Mouse (Mus musculus): ENCODE results near the gene Dst. TPM values are rescaled to one million over a fixed set of nuclear protein-coding genes. Genes with fewer than 3 reads are reported as not detected.
A peak's percentile ranks its signal among the peaks of the same experiment; 100 is the strongest.

The Dst gene
- total and polyA plus RNA-seq, 3 experiments, result 66.7 to 404 (median 334) TPM

GRCm38 (mm10) chr1:34056658-34057057, 148.6 kb downstream of the Dst start:
- peak in 1 of 2 experiments; percentile 10 for DNase-seq
- peaks cover 12% of the 10 kb centered on the region for H3K36me3 ChIP-seq (ENCODE audit: control insufficient read depth, insufficient read depth, low read length)
- H3K4me3 ChIP-seq, result no peak overlapping the region
- H3K27me3 ChIP-seq (ENCODE audit: control insufficient read depth, insufficient read depth, low read length), result no peaks in the 10 kb centered on the region
- TF ChIP-seq POLR2A (IDR thresholded peaks at IDR 0.05; ENCODE audit: insufficient read depth, low read depth, low read length) (no peak), CTCF (IDR thresholded peaks at IDR 0.05) (no peak), EP300 (IDR thresholded peaks at IDR 0.05; ENCODE audit: insufficient read depth, low read depth, low read length) (no peak)
- intact Hi-C loops (cut with DNase I), result no loop called here
- H3K9ac ChIP-seq (ENCODE audit: low read depth, low read length), result no peak overlapping the region
- H3K4me1 ChIP-seq (ENCODE audit: control insufficient read depth, insufficient read depth, low read length), result peaks cover 21% of the 10 kb centered on the region
- H3K27ac ChIP-seq, result no peak overlapping the region
- H3K79me2 ChIP-seq (replicated peaks; ENCODE audit: control insufficient read depth, insufficient read depth, low read length), result peaks cover 12% of the 10 kb centered on the region
- WGBS, result 87% methylated on average over 14 of the region's 14 CpGs

GRCm38 (mm10) chr1:34059231-34059630, 151.2 kb downstream of the Dst start:
- no peak for TF ChIP-seq EP300 (IDR thresholded peaks at IDR 0.05; ENCODE audit: insufficient read depth, low read depth, low read length)
- no peak for TF ChIP-seq CTCF (IDR thresholded peaks at IDR 0.05)
- TF ChIP-seq POLR2A (IDR thresholded peaks at IDR 0.05; ENCODE audit: insufficient read depth, low read depth, low read length), result no peak
- Histone ChIP-seq H3K4me1 (ENCODE audit: control insufficient read depth, insufficient read depth, low read length) (peaks cover 13% of the 10 kb centered on the region), H3K79me2 (replicated peaks; ENCODE audit: control insufficient read depth, insufficient read depth, low read length) (peaks cover 12% of the 10 kb centered on the region), H3K27me3 (ENCODE audit: control insufficient read depth, insufficient read depth, low read length) (no peaks in the 10 kb centered on the region), H3K9ac (ENCODE audit: low read depth, low read length) (no peak overlapping the region), H3K4me3 (no peak overlapping the region), H3K27ac (no peak overlapping the region), H3K36me3 (ENCODE audit: control insufficient read depth, insufficient read depth, low read length) (peaks cover 7% of the 10 kb centered on the region; the same call in 1 of the 2 replicates)
- 83% methylated on average over 12 of the region's 12 CpGs for WGBS
- peak in 1 of 2 experiments; percentile 5 for DNase-seq
- intact Hi-C loops (cut with DNase I), result no loop called here

GRCm38 (mm10) chr1:34060446-34060845, 152.4 kb downstream of the Dst start:
- peaks cover 9% of the 10 kb centered on the region for H3K79me2 ChIP-seq (replicated peaks; ENCODE audit: control insufficient read depth, insufficient read depth, low read length)
- peak; percentile 58 to 66 for DNase-seq
- 3% methylated on average over 6 of the region's 6 CpGs for WGBS
- peaks cover 6% of the 10 kb centered on the region; the same call in 1 of the 2 replicates for H3K36me3 ChIP-seq (ENCODE audit: control insufficient read depth, insufficient read depth, low read length)
- TF ChIP-seq POLR2A (IDR thresholded peaks at IDR 0.05; ENCODE audit: insufficient read depth, low read depth, low read length), result no peak
- no peak for TF ChIP-seq CTCF (IDR thresholded peaks at IDR 0.05)
- no peak for TF ChIP-seq EP300 (IDR thresholded peaks at IDR 0.05; ENCODE audit: insufficient read depth, low read depth, low read length)
- no peaks in the 10 kb centered on the region for H3K27me3 ChIP-seq (ENCODE audit: control insufficient read depth, insufficient read depth, low read length)
- peak overlapping the region; percentile 45 for H3K27ac ChIP-seq
- intact Hi-C loops (cut with DNase I), result loop anchor here (2.0 to 5.0 kb wide), 3 partner anchors 42 to 56 kb away; no protein-coding TSS in a partner anchor
- H3K4me1 ChIP-seq (ENCODE audit: control insufficient read depth, insufficient read depth, low read length), result peaks cover 13% of the 10 kb centered on the region
- H3K4me3 ChIP-seq, result peak overlapping the region; percentile 19; the same call in 1 of the 2 replicates
- H3K9ac ChIP-seq (ENCODE audit: low read depth, low read length), result no peak overlapping the region

GRCm38 (mm10) chr1:34061078-34061477, 153.1 kb downstream of the Dst start:
- peak overlapping the region; percentile 45; the same call in 1 of the 2 replicates for H3K27ac ChIP-seq
- peak; percentile 81 for TF ChIP-seq CTCF (IDR thresholded peaks at IDR 0.05)
- TF ChIP-seq EP300 (IDR thresholded peaks at IDR 0.05; ENCODE audit: insufficient read depth, low read depth, low read length), result peak; percentile 82; the same call in 1 of the 2 replicates
- no peak for TF ChIP-seq POLR2A (IDR thresholded peaks at IDR 0.05; ENCODE audit: insufficient read depth, low read depth, low read length)
- DNase-seq, result peak; percentile 74 to 75
- H3K4me3 ChIP-seq, result peak overlapping the region; percentile 19; the same call in 1 of the 2 replicates
- peaks cover 10% of the 10 kb centered on the region for H3K4me1 ChIP-seq (ENCODE audit: control insufficient read depth, insufficient read depth, low read length)
- WGBS, result 23% methylated on average over 4 of the region's 4 CpGs
- no peak overlapping the region for H3K9ac ChIP-seq (ENCODE audit: low read depth, low read length)
- no peaks in the 10 kb centered on the region for H3K27me3 ChIP-seq (ENCODE audit: control insufficient read depth, insufficient read depth, low read length)
- intact Hi-C loops (cut with DNase I), result loop anchor here (1.0 to 5.0 kb wide), 4 partner anchors 41 to 103 kb away; no protein-coding TSS in a partner anchor
- H3K79me2 ChIP-seq (replicated peaks; ENCODE audit: control insufficient read depth, insufficient read depth, low read length), result peaks cover 7% of the 10 kb centered on the region
- H3K36me3 ChIP-seq (ENCODE audit: control insufficient read depth, insufficient read depth, low read length), result peaks cover 4% of the 10 kb centered on the region; the same call in 1 of the 2 replicates

GRCm38 (mm10) chr1:34061860-34062259, 153.8 kb downstream of the Dst start:
- peaks cover 4% of the 10 kb centered on the region; the same call in 1 of the 2 replicates for H3K36me3 ChIP-seq (ENCODE audit: control insufficient read depth, insufficient read depth, low read length)
- peaks cover 2% of the 10 kb centered on the region for H3K79me2 ChIP-seq (replicated peaks; ENCODE audit: control insufficient read depth, insufficient read depth, low read length)
- no peaks in the 10 kb centered on the region for H3K27me3 ChIP-seq (ENCODE audit: control insufficient read depth, insufficient read depth, low read length)
- DNase-seq, result no peak
- no peak overlapping the region for H3K9ac ChIP-seq (ENCODE audit: low read depth, low read length)
- intact Hi-C loops (cut with DNase I), result loop anchor here (1.0 to 5.0 kb wide), 4 partner anchors 40 to 102 kb away; no protein-coding TSS in a partner anchor
- no peak overlapping the region for H3K4me3 ChIP-seq
- 54% methylated on average over 1 of the region's 1 CpGs for WGBS
- H3K27ac ChIP-seq, result no peak overlapping the region
- H3K4me1 ChIP-seq (ENCODE audit: control insufficient read depth, insufficient read depth, low read length), result peaks cover 7% of the 10 kb centered on the region
- TF ChIP-seq POLR2A (IDR thresholded peaks at IDR 0.05; ENCODE audit: insufficient read depth, low read depth, low read length), result no peak
- no peak for TF ChIP-seq CTCF (IDR thresholded peaks at IDR 0.05)
- TF ChIP-seq EP300 (IDR thresholded peaks at IDR 0.05; ENCODE audit: insufficient read depth, low read depth, low read length), result no peak

GRCm38 (mm10) chr1:34063943-34064342, 155.9 kb downstream of the Dst start:
- 81% methylated on average over 3 of the region's 3 CpGs for WGBS
- Histone ChIP-seq H3K27me3 (ENCODE audit: control insufficient read depth, insufficient read depth, low read length) (no peaks in the 10 kb centered on the region), H3K4me1 (ENCODE audit: control insufficient read depth, insufficient read depth, low read length) (peaks cover 9% of the 10 kb centered on the region), H3K27ac (no peak overlapping the region), H3K36me3 (ENCODE audit: control insufficient read depth, insufficient read depth, low read length) (peaks cover 4% of the 10 kb centered on the region; the same call in 1 of the 2 replicates), H3K79me2 (replicated peaks; ENCODE audit: control insufficient read depth, insufficient read depth, low read length) (peaks cover 6% of the 10 kb centered on the region), H3K4me3 (no peak overlapping the region), H3K9ac (ENCODE audit: low read depth, low read length) (no peak overlapping the region)
- intact Hi-C loops (cut with DNase I), result loop anchor here (5.0 kb wide), 1 partner anchor 38 kb away; no protein-coding TSS in a partner anchor
- TF ChIP-seq POLR2A (IDR thresholded peaks at IDR 0.05; ENCODE audit: insufficient read depth, low read depth, low read length) (no peak), EP300 (IDR thresholded peaks at IDR 0.05; ENCODE audit: insufficient read depth, low read depth, low read length) (no peak), CTCF (IDR thresholded peaks at IDR 0.05) (no peak)
- no peak for DNase-seq
